Mouse (Mus musculus) hindbrain, postnatal 0 days (tissue): ENCODE measurements at regions not wholly inside any gene's neighbourhood (a gene's known extent, or its start where the extent isn't known, plus 50 kb on each side); places are given as distances from the start of the nearest gene placed in this dataset.
"Not testable (repeated sequence)": the region's sequence is repeated elsewhere in the genome, so short reads cannot be mapped to it uniquely, and the experiment has no call there.

Source experiments
- ATAC-seq: fragments of 200-750 bp; cut with Nextera tagmentation; 2 replicates; pipeline ENCODE4 v1.8.0; 2017; ENCODE audit warnings: mild to moderate bottlenecking, moderate TSS enrichment, moderate library complexity
- DNase-seq: peaks from one replicate; pipeline ENCODE4 v3.0.0-alpha.2; 2015; ENCODE audit warnings: low spot score
- H3K27ac ChIP-seq: fragments of 300-500 bp; sonication (generic); 2 replicates; pipeline ENCODE4 v1.5.1; 2014; ENCODE audit warnings: mild to moderate bottlenecking
- H3K27me3 ChIP-seq: fragments of 300-500 bp; sonication (generic); 2 replicates; pipeline ENCODE4 v1.6.1; 2014; ENCODE audit warnings: low read length, mixed read lengths; ENCODE audit not compliant: insufficient read depth
- H3K36me3 ChIP-seq: fragments of 300-500 bp; sonication (generic); 2 replicates; pipeline ENCODE4 v1.6.1; 2014; ENCODE audit warnings: low read length, mixed read lengths; ENCODE audit not compliant: insufficient read depth
- H3K4me1 ChIP-seq: fragments of 300-500 bp; sonication (generic); 2 replicates; pipeline ENCODE4 v1.6.1; 2014; ENCODE audit warnings: antibody characterized with exemption, low read length, mixed read lengths; ENCODE audit not compliant: insufficient read depth
- H3K4me2 ChIP-seq: fragments of 300-500 bp; sonication (generic); 2 replicates; pipeline ENCODE4 v1.6.1; 2014; ENCODE audit warnings: low read depth, mild to moderate bottlenecking, low read length, moderate library complexity, mixed read lengths
- H3K4me3 ChIP-seq: fragments of 300-500 bp; sonication (generic); 2 replicates; pipeline ENCODE4 v1.5.1; 2014; ENCODE audit warnings: low read length
- H3K9ac ChIP-seq: fragments of 300-500 bp; sonication (generic); replicated peaks from 2 replicates; pipeline ENCODE4 v1.6.1; 2014; ENCODE audit warnings: mild to moderate bottlenecking, low read length, moderate library complexity, mixed read lengths
- H3K9me3 ChIP-seq: fragments of 300-500 bp; sonication (generic); 2 replicates; pipeline ENCODE4 v1.6.1; 2016; ENCODE audit warnings: low read length, mixed read lengths
- CTCF ChIP-seq: IDR thresholded peaks from 2 replicates; pipeline ENCODE4 v1.5.1; 2016; ENCODE audit warnings: antibody characterized with exemption, control low read depth, low read depth
- WGBS: fragments of 180-500 bp; shearing (Covaris S2); extraction: QIAGEN DNeasy Blood & Tissue Kit; methylation state at CpG from one replicate; pipeline ENCODE4 v1.1.7; 2014; 5-methylcytosine and 5-hydroxymethylcytosine counted together

GRCm38 (mm10) chr3:84390769-84391168, 84.1 kb upstream of the Trim2 start:
- Histone ChIP-seq H3K27ac (no peak overlapping the region), H3K36me3 (no peaks in the 10 kb centered on the region), H3K9me3 (no peaks in the 10 kb centered on the region), H3K9ac (no peak overlapping the region), H3K4me1 (0 out of 2 replicates have a peak, but pooled peaks cover 1% of the 10 kb centered on the region), H3K27me3 (no peaks in the 10 kb centered on the region), H3K4me3 (no peak overlapping the region), H3K4me2 (no peak overlapping the region)
- ATAC-seq (no peak), DNase-seq (no peak)
- 83% methylated on average over 5 of the region's 5 CpGs for WGBS
- TF ChIP-seq CTCF: no peak

DNA sequence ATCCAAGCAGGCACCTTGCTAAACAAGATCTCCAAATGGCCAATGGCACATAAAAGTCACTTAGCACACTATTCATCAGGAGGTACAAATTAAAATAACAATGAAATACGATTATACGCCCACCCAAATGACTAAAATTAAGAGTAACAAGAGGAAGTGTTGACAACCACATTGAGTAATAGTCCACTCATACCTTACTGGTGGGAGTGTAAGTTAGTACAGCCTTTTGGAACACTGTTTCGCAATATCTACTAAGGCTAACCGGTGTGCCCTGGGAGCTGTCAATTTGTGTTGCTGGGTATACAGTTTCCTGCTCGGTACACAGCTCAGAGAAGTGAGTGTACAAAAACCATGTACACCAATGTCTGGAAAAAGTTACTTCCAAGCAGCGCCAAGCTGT, 81.8 kb upstream of the Trim2 start:
- H3K9me3 ChIP-seq: no peaks in the 10 kb centered on the region
- no peak for ATAC-seq
- H3K27me3 ChIP-seq: no peaks in the 10 kb centered on the region
- H3K4me2 ChIP-seq: no peak overlapping the region
- H3K36me3 ChIP-seq: no peaks in the 10 kb centered on the region
- no peak for DNase-seq
- no peak for TF ChIP-seq CTCF
- no peak overlapping the region for H3K4me3 ChIP-seq
- 92% methylated on average over 6 of the region's 6 CpGs for WGBS
- 0 out of 2 replicates have a peak, but pooled peaks cover 6% of the 10 kb centered on the region for H3K4me1 ChIP-seq
- no peak overlapping the region for H3K9ac ChIP-seq
- no peak overlapping the region for H3K27ac ChIP-seq

GRCm38 (mm10) chr3:84385656-84386055, 79.0 kb upstream of the Trim2 start:
- Histone ChIP-seq H3K9ac (no peak overlapping the region), H3K27ac (no peak overlapping the region), H3K4me3 (no peak overlapping the region), H3K4me2 (no peak overlapping the region), H3K36me3 (no peaks in the 10 kb centered on the region), H3K27me3 (no peaks in the 10 kb centered on the region), H3K4me1 (0 out of 2 replicates have a peak, but pooled peaks cover 6% of the 10 kb centered on the region), H3K9me3 (no peaks in the 10 kb centered on the region)
- no peak for TF ChIP-seq CTCF
- peak; percentile 83 for ATAC-seq
- WGBS: 29% methylated on average over 5 of the region's 5 CpGs
- peak; percentile 66 for DNase-seq

- no peak overlapping the region for H3K4me2 ChIP-seq
- no peak overlapping the region for H3K27ac ChIP-seq
- no peak overlapping the region for H3K4me3 ChIP-seq
- no peak overlapping the region for H3K9ac ChIP-seq
- DNase-seq (no peak), ATAC-seq (no peak)
- no peaks in the 10 kb centered on the region for H3K27me3 ChIP-seq
- no peaks in the 10 kb centered on the region for H3K36me3 ChIP-seq
- H3K4me1 ChIP-seq: 0 out of 2 replicates have a peak, but pooled peaks cover 6% of the 10 kb centered on the region
- no peak for TF ChIP-seq CTCF
- H3K9me3 ChIP-seq: no peaks in the 10 kb centered on the region
- WGBS: 78% methylated on average over 3 of the region's 3 CpGs
Measured at GRCm38 (mm10) chr3:84383559-84383958, 76.9 kb upstream of the Trim2 start.

DNA sequence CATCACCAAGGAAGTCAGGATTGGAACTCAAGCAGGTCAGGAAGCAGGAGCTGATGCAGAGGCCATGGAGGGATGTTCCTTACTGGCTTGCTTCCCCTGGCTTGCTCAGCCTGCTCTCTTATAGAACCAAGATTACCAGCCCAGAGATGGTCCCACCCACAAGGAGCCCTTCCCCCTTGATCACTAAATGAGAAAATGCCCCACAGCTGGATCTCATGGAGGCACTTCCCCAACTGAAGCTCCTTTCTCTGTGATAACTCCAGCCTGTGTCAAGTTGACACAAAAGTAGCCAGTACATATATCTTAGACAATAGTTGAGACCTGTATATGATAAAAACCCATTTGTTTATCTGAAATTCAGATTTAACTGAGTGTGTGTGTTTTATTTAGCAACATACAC, 76.4 kb upstream of the Trim2 start:
- H3K4me1 ChIP-seq, H3K36me3 ChIP-seq, H3K27me3 ChIP-seq, H3K4me3 ChIP-seq, H3K9me3 ChIP-seq, DNase-seq, H3K27ac ChIP-seq, H3K9ac ChIP-seq, ATAC-seq, H3K4me2 ChIP-seq: not testable (repeated sequence)

DNA sequence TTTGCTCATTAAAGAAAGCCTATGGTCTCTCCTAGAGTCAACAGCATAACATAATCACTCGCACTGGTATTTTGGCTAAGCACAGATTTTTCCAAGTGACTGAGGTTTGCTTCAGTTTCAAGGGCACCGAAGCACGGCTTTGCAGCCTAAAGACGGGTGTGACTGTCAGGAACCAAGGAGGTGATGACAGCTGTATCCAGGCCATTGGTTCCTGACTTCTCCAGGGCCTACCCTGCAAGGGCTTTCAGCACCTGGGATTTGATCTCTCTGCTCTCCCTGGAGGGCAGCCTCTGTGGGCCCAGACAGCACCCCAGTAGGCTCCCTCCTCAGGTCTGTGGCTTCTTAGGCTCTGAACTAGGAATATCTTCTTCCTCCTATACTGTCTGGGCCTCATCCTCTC, 75.3 kb upstream of the Trim2 start:
- no peak for DNase-seq
- no peak overlapping the region for H3K4me3 ChIP-seq

DNA sequence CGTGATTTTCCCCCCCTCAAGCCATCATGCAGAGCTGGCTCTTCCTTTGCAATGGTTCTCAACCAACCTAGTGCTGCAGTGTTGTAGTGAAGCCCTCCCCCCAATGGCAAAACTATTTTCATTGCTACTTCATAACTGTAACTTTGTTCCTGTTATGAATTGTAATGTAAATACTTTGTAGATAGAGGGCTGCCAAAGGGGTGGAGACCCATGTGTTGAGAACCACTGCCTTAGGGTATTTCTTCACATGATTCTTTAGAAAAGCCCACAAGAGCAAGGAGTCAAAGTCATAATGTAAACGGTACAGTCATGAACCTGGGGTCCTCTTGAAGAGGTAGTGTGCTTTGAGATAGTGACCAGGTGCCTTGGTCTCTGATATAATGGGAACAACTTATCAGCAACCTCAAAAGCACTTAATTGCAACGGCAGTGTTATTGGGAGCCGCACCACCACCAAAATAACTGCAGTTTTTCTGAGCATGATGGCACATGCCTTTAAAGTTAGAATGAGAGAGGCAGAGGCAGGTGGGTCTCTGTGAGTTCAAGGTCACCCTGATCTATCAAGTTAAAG, 72.4 kb upstream of the Trim2 start:
- Histone ChIP-seq H3K4me2 (no peak overlapping the region), H3K36me3 (no peaks in the 10 kb centered on the region), H3K27ac (no peak overlapping the region), H3K27me3 (no peaks in the 10 kb centered on the region), H3K9me3 (no peaks in the 10 kb centered on the region), H3K4me3 (no peak overlapping the region), H3K9ac (no peak overlapping the region), H3K4me1 (no peaks in the 10 kb centered on the region)
- WGBS: 85% methylated on average over 4 of the region's 4 CpGs
- ATAC-seq (no peak), DNase-seq (no peak)
- TF ChIP-seq CTCF: no peak

More for the DNA sequence above, 75.3 kb upstream of the Trim2 start:
- no peak for ATAC-seq
- Histone ChIP-seq H3K27ac (no peak overlapping the region), H3K9ac (no peak overlapping the region), H3K4me1 (0 out of 2 replicates have a peak, but pooled peaks cover 6% of the 10 kb centered on the region), H3K36me3 (no peaks in the 10 kb centered on the region), H3K4me2 (no peak overlapping the region), H3K9me3 (no peaks in the 10 kb centered on the region), H3K27me3 (no peaks in the 10 kb centered on the region)
- 63% methylated on average over 4 of the region's 4 CpGs for WGBS
- no peak for TF ChIP-seq CTCF
